Mouse (Mus musculus) hindbrain, embryonic 13.5 days (tissue): ENCODE data around the gene Lmod2. TPM values are rescaled to one million over a fixed set of nuclear protein-coding genes. Genes with fewer than 3 reads are reported as not detected.

Source experiments
- ATAC-seq: fragments of 200-750 bp; cut with Nextera tagmentation; 2 replicates; pipeline ENCODE4 v1.8.0; 2017; ENCODE audit warnings: moderate TSS enrichment; ENCODE audit not compliant: low FRiP score
- H3K27ac ChIP-seq: fragments of 300-500 bp; sonication (generic); 2 replicates; pipeline ENCODE4 v1.5.1; 2015; ENCODE audit warnings: inconsistent platforms, mild to moderate bottlenecking, moderate library complexity
- H3K27me3 ChIP-seq: fragments of 300-500 bp; sonication (generic); 2 replicates; pipeline ENCODE4 v1.6.1; 2015; ENCODE audit warnings: mild to moderate bottlenecking, inconsistent platforms
- H3K36me3 ChIP-seq: fragments of 300-500 bp; sonication (generic); 2 replicates; pipeline ENCODE4 v1.6.1; 2015; ENCODE audit warnings: mild to moderate bottlenecking, inconsistent platforms
- H3K4me1 ChIP-seq: fragments of 300-500 bp; sonication (generic); replicated peaks from 2 replicates; pipeline ENCODE4 v1.6.1; 2015; ENCODE audit warnings: inconsistent platforms
- H3K4me2 ChIP-seq: fragments of 300-500 bp; sonication (generic); 2 replicates; pipeline ENCODE4 v1.6.1; 2015; ENCODE audit warnings: inconsistent platforms, mild to moderate bottlenecking, moderate library complexity
- H3K4me3 ChIP-seq: fragments of 300-500 bp; sonication (generic); 2 replicates; pipeline ENCODE4 v1.5.1; 2015; ENCODE audit warnings: mild to moderate bottlenecking, inconsistent platforms
- H3K9ac ChIP-seq: fragments of 300-500 bp; sonication (generic); 2 replicates; pipeline ENCODE4 v1.6.1; 2015; ENCODE audit warnings: mild to moderate bottlenecking, inconsistent platforms
- H3K9me3 ChIP-seq: fragments of 300-500 bp; sonication (generic); 2 replicates; pipeline ENCODE4 v1.6.1; 2016; ENCODE audit warnings: inconsistent platforms
- WGBS: fragments of 180-500 bp; shearing (Covaris S2); methylation state at CpG from one replicate; pipeline ENCODE4 v1.1.7; 2015; 5-methylcytosine and 5-hydroxymethylcytosine counted together
- polyA plus RNA-seq: library from polyadenylated mRNA; unstranded; fragments of >200 nt; fragmentation: Nextera tagmentation; extraction: Ambion mirVana; gene quantifications from 2 replicates; pipeline ENCODE4 v1.2.1, GENCODE M21; 2015

Lmod2 gene
- polyA plus RNA-seq, 1 experiment from 2014 or later: not detected

DNA sequence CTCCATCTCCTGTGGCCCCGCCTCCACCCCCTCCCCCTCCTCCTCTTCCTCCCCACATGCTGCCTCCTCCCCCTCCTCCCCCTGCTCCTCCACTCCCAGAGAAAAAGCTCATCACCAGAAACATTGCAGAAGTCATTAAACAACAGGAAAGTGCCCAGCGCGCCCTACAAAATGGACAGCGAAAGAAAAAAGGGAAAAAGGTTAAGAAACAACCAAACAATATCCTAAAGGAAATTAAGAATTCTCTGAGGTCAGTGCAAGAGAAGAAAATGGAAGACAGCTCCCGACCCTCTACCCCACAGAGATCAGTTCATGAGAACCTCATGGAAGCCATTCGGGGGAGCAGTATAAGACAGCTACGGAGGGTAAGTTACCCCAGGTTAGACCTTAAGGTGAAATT is 6.7 kb downstream of the Lmod2 start:
- no peak overlapping the region for H3K4me3 ChIP-seq
- H3K9ac ChIP-seq: no peak overlapping the region
- no peak overlapping the region for H3K4me2 ChIP-seq
- 95% methylated on average over 7 of the region's 7 CpGs for WGBS
- no peaks in the 10 kb centered on the region for H3K27me3 ChIP-seq
- H3K4me1 ChIP-seq: no peaks in the 10 kb centered on the region
- H3K36me3 ChIP-seq: no peaks in the 10 kb centered on the region
- no peak overlapping the region for H3K27ac ChIP-seq
- H3K9me3 ChIP-seq: no peaks in the 10 kb centered on the region
- ATAC-seq: no peak

DNA sequence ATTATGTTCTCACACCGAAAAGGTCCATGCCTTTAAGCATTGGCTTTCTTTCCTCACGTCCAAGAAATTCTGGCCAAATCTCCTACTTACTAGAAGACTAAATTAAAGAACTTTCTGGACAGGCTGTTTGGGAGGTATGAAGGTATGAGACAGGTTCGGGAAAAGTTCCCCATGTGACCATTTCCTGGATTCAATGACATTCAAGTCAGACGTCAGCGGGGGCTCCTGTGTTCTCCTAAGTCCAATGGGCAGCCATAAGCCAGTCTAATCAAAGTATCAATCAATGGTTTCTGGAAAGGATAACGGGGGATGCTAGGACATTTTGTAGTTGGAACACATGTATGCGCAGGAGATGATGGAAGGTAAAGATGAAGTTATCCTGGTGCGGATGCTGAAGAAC is 8.1 kb downstream of the Lmod2 start:
- Histone ChIP-seq H3K4me1 (no peaks in the 10 kb centered on the region), H3K9me3 (no peaks in the 10 kb centered on the region), H3K4me3 (no peak overlapping the region), H3K27me3 (no peaks in the 10 kb centered on the region), H3K9ac (no peak overlapping the region), H3K4me2 (no peak overlapping the region), H3K27ac (no peak overlapping the region), H3K36me3 (no peaks in the 10 kb centered on the region)
- WGBS: 93% methylated on average over 8 of the region's 8 CpGs
- no peak for ATAC-seq

DNA sequence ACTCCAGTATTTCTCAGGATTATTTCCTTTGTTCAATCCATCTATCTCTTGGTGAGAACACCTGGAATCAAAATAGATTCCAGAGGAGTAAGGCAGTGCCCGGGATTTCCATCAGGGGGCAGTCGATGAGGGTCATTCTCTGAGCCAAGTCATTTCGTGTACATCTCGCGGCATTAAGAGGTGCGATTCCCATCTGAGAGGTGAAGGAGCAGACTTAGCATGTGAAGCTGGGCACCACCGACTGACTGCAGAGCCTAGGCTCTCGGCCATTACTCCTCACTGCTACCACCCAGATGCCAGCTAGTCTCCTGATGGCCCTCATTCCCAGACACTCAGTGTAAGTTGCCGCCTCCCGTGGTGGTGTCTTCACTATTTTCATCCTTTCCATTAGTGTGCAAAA is 8.9 kb downstream of the Lmod2 start:
- WGBS: 82% methylated on average over 10 of the region's 10 CpGs
- H3K9ac ChIP-seq: no peak overlapping the region

DNA sequence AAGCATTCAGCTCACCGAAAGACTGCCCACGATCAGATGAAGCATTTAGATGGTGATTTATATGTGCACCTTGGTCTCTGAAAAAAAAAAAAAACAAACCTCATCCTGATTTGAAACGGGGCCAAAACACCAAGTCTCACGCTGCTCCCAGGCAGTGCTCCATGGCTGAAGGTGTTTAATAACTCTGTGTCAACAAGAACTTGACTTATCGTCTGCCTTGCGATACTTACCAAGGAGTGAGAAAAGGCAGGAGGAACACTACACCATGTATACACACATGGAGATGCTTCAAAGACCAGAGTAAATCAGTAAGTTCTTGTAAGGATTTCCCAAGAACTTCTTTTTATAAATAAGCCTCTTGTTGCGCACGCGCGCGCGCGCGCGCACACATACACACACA is 10.0 kb downstream of the Lmod2 start:
- WGBS: 94% methylated on average over 15 of the region's 15 CpGs
- Histone ChIP-seq H3K36me3 (peaks cover 2% of the 10 kb centered on the region; the same call in 1 of the 2 replicates), H3K9ac (no peak overlapping the region), H3K27ac (no peak overlapping the region), H3K4me3 (no peak overlapping the region), H3K9me3 (no peaks in the 10 kb centered on the region), H3K27me3 (no peaks in the 10 kb centered on the region), H3K4me1 (no peaks in the 10 kb centered on the region), H3K4me2 (no peak overlapping the region)
- ATAC-seq: no peak

More for the DNA sequence above, 8.9 kb downstream of the Lmod2 start:
- Histone ChIP-seq H3K36me3 (no peaks in the 10 kb centered on the region), H3K9me3 (no peaks in the 10 kb centered on the region), H3K4me3 (no peak overlapping the region), H3K4me1 (no peaks in the 10 kb centered on the region), H3K27ac (no peak overlapping the region), H3K4me2 (no peak overlapping the region), H3K27me3 (no peaks in the 10 kb centered on the region)
- no peak for ATAC-seq

DNA sequence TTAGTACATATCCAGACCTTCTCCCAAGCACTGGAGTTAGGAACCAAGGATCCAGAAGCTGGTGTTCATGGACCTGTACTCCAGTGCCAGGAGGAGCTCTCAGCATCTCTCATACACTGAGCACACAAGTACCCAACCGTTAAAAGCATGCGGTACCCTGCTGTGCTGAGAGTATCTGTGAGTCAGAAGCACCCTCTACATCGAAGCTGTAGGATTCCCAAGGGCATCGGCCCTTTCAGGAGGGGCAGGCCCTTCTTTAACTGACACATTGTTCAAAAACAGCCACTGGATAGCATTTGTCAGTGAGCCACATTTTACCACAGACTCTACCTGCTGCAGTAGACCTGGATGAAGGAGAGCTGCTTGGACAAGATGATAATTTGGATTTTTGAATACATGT is 10.6 kb downstream of the Lmod2 start:
- Histone ChIP-seq H3K36me3 (peaks cover 7% of the 10 kb centered on the region), H3K9ac (no peak overlapping the region), H3K4me1 (no peaks in the 10 kb centered on the region), H3K4me2 (no peak overlapping the region), H3K27ac (no peak overlapping the region), H3K4me3 (no peak overlapping the region), H3K9me3 (no peaks in the 10 kb centered on the region), H3K27me3 (no peaks in the 10 kb centered on the region)
- WGBS: 77% methylated on average over 4 of the region's 4 CpGs
- ATAC-seq: no peak

DNA sequence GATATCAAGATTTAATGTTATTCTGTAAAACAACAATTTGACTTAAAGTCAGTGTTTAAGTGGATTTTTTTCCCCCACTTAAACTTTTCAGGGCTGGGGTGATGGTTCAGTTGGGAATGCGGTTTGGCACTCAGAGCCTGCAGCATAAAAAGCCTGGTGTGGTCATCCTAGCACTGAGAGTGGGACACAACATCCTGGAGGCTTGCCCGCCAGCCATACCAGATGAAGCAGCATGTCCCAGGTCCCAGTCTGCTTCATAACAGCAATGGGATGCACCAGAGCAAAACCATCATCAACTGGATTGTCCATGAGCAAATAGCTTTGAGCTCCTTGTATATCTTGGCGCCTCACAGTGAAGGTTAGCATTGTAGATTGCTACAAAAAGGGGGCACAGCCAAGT is 11.1 kb downstream of the Lmod2 start:
- ATAC-seq: no peak
- H3K9me3 ChIP-seq: no peaks in the 10 kb centered on the region
- H3K27ac ChIP-seq: no peak overlapping the region
- 86% methylated on average over 3 of the region's 3 CpGs for WGBS
- H3K4me2 ChIP-seq: no peak overlapping the region
- peaks cover 12% of the 10 kb centered on the region for H3K36me3 ChIP-seq
- H3K4me1 ChIP-seq: no peaks in the 10 kb centered on the region
- H3K27me3 ChIP-seq: no peaks in the 10 kb centered on the region
- H3K9ac ChIP-seq: no peak overlapping the region
- no peak overlapping the region for H3K4me3 ChIP-seq

DNA sequence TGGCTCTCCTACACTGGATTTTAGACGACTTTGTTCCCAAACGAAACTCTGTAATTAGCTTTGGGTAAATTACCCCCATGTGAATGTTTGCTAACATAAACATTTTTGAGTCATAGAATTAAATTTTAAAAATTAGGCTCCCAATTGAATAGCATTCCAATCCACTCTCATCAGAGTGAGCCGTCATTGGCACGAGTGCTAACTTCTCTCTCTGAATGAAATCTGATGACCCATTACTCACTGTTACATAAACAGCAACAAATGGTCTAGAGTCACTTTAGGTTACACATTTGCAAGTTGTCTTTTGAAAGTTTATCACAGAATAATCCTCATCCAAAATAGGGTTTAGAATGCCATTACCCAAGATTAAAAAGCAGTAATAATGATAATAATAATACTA is 12.0 kb downstream of the Lmod2 start:
- Histone ChIP-seq H3K36me3 (peaks cover 15% of the 10 kb centered on the region), H3K4me1 (no peaks in the 10 kb centered on the region), H3K9me3 (no peaks in the 10 kb centered on the region), H3K27me3 (no peaks in the 10 kb centered on the region), H3K9ac (no peak overlapping the region), H3K27ac (no peak overlapping the region), H3K4me3 (no peak overlapping the region), H3K4me2 (no peak overlapping the region)
- no peak for ATAC-seq
- WGBS: 81% methylated on average over 4 of the region's 4 CpGs

DNA sequence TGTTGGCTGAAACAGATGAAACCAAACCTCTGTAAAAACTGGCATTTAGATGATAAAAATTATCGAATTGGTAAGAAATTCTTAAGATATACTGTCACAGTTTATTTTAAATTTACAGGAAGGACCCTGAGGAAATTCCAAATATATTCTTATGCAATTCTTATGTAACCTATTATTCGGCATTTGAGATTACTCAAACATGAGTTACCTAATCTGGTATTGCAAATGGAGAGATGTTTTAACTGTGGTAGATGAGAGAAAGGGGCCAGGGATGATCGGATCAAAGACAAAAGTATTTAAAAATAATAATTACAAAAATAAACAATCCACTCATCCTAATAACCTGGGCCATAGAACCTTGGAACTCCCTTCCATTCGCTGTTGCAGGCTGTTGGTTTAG is 12.8 kb downstream of the Lmod2 start:
- Histone ChIP-seq H3K4me3 (no peak overlapping the region), H3K4me2 (no peak overlapping the region), H3K36me3 (peaks cover 23% of the 10 kb centered on the region), H3K9me3 (no peaks in the 10 kb centered on the region), H3K27me3 (no peaks in the 10 kb centered on the region), H3K4me1 (no peaks in the 10 kb centered on the region), H3K9ac (no peak overlapping the region), H3K27ac (no peak overlapping the region)
- no peak for ATAC-seq
- 94% methylated on average over 4 of the region's 4 CpGs for WGBS

DNA sequence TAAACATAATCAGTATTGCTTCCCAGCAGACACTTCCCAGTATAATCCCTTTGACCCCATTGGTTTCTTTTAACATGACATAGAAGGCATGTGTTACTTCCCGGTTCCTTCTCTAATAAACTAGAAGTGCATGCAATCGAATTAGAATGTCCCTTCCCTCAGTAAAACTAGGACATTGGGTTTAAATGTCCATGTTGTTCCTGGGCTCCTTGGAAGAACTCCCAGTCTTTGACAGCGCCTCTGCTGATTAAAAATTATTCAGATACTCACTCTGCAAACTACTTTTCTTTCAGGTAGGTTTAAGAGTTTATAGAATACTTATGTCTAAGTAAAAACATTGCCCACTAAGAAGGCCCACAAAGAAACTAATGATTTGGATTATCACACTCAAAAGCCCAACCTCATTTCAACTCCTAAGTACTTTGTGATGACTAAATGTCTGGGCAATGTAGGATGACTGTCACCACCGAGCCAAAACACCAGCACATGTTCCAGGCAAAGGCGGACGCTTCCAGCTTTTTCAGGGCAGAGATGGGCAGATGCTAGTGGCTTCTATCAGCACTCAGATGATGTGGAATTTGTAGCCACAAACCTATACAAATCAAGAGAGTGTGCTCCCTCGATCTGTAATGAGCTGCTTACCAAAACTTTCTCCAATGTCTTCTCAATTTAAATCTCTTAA is 14.7 kb downstream of the Lmod2 start:
- 97% methylated on average over 7 of the region's 7 CpGs for WGBS

DNA sequence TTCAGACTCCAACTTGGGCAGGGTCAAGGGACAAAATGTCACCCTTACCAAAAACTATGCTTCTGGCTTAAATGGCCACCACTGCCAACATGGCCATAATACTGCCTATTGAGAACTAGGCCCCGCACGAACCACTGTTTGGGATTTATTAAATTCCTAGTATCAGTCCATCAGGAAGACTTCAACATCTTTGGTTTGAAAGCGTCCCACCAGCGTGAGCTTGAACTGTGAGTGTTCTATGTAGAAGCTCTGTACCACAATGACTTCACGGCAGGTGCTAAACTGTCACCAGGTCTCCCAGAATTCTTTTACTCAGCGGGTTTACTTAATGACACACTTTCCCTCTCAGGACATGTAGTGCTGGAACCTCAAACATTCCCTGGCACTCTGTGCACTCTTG is 15.8 kb downstream of the Lmod2 start:
- WGBS: 97% methylated on average over 6 of the region's 6 CpGs
- no peak overlapping the region for H3K4me2 ChIP-seq
- H3K27ac ChIP-seq: no peak overlapping the region
- no peaks in the 10 kb centered on the region for H3K4me1 ChIP-seq
- no peak overlapping the region for H3K9ac ChIP-seq
- H3K9me3 ChIP-seq: no peaks in the 10 kb centered on the region
- ATAC-seq: no peak
- no peak overlapping the region for H3K4me3 ChIP-seq
- peaks cover 44% of the 10 kb centered on the region for H3K36me3 ChIP-seq
- no peaks in the 10 kb centered on the region for H3K27me3 ChIP-seq

More for the DNA sequence above, 14.7 kb downstream of the Lmod2 start:
- no peak overlapping the region for H3K9ac ChIP-seq
- H3K4me1 ChIP-seq: no peaks in the 10 kb centered on the region
- ATAC-seq: no peak
- peaks cover 33% of the 10 kb centered on the region for H3K36me3 ChIP-seq
- no peak overlapping the region for H3K4me2 ChIP-seq
- H3K4me3 ChIP-seq: no peak overlapping the region
- no peak overlapping the region for H3K27ac ChIP-seq
- H3K9me3 ChIP-seq: no peaks in the 10 kb centered on the region
- no peaks in the 10 kb centered on the region for H3K27me3 ChIP-seq

DNA sequence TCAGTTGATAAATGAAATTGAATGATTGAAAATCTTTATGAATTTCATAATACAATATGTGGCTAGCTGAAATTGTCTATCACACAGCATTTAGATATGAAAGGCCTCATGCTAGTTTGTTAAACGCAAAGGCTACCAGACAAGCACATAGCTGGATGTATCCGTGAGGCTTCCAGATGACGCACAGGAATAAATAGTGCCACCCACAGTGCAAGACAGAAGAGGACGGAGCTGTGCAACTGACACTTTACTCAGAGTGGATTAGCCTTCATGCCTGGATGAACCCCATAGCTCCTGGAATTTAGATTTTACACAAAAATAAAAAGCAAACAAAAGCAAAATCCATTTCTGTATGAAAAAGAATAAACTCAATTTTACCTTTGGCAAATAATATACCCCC is 16.4 kb downstream of the Lmod2 start:
- no peak for ATAC-seq
- no peaks in the 10 kb centered on the region for H3K9me3 ChIP-seq
- H3K27me3 ChIP-seq: no peaks in the 10 kb centered on the region
- H3K4me3 ChIP-seq: no peak overlapping the region
- no peaks in the 10 kb centered on the region for H3K4me1 ChIP-seq
- 67% methylated on average over 4 of the region's 4 CpGs for WGBS
- peaks cover 44% of the 10 kb centered on the region for H3K36me3 ChIP-seq
- no peak overlapping the region for H3K4me2 ChIP-seq
- no peak overlapping the region for H3K27ac ChIP-seq
- H3K9ac ChIP-seq: no peak overlapping the region

DNA sequence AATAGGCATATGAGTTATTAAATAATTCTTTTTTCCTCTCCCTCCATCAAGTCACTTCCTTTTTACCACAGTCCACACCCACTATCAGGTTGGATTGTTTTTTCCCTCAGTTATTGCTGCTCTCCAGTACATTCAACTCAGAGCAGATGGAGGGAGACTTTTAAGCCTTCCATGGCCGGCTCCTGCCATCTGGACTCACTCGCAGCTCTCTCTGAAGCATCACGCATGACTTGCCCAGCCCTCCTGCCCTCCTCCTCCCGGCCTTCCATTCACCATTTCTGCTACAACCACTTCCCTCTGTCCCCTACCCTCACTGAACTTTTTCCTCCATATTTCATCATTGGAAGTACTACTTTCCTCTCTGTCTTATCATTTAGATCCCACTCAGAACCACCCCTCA is 19.2 kb downstream of the Lmod2 start:
- 75% methylated on average over 4 of the region's 4 CpGs for WGBS
- H3K4me3 ChIP-seq: no peak overlapping the region
- no peak for ATAC-seq

DNA sequence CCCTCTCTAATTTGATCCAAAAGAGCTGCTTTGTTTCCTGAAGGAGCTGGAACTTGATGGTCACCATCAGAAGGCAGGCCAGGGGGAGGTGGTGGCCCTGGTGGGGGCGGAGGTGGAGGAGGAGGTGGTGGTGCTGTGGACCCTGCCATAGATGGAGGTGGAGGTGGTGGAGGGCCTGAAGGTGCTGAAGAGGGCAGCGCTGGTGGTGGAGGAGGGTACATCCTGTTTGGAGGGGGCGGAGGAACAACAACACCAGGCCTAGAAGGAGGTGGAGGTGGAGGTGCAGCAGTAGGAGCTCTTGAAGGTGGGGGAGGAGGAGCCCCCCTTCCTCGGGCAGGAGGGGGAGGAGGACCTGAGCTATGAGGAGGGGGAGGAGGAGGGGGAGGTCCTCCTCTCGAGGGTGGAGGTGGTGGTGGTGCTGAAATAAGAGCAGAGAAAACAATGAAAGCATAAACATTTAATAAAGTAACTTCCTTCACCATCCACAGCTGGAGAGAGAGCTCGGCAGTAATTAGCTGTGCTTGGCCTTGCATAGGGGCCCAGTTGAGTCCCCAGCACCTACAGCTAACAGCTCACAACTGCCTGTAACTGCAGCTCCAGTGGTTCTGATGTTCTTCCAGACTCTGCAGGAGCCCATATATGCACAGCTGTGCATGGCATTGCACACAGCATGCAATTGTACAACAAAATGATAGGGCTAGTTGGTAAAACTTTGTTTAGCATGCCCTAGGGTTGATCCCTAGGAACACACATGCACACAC is 21.9 kb downstream of the Lmod2 start:
- Histone ChIP-seq H3K9ac (no peak overlapping the region), H3K4me3 (no peak overlapping the region), H3K9me3 (no peaks in the 10 kb centered on the region), H3K36me3 (peaks cover 46% of the 10 kb centered on the region), H3K27ac (no peak overlapping the region), H3K4me1 (no peaks in the 10 kb centered on the region), H3K27me3 (no peaks in the 10 kb centered on the region), H3K4me2 (no peak overlapping the region)
- ATAC-seq: no peak; the same call in 1 of the 2 replicates
- WGBS: 73% methylated on average over 6 of the region's 6 CpGs

More for the DNA sequence above, 19.2 kb downstream of the Lmod2 start:
- Histone ChIP-seq H3K27me3 (no peaks in the 10 kb centered on the region), H3K4me2 (no peak overlapping the region), H3K36me3 (peaks cover 52% of the 10 kb centered on the region), H3K4me1 (no peaks in the 10 kb centered on the region), H3K9me3 (no peaks in the 10 kb centered on the region), H3K27ac (no peak overlapping the region), H3K9ac (no peak overlapping the region)
